Mouse (Mus musculus) urinary bladder, adult 18-20 months (tissue): ENCODE measurements at regions not wholly inside any gene's neighbourhood (a gene's known extent, or its start where the extent isn't known, plus 50 kb on each side); places are given as distances from the start of the nearest gene placed in this dataset.

Source experiments
- DNase-seq, 2 experiments: peaks; one replicate each; pipeline ENCODE4 v3.0.0; 2022; ENCODE audit warnings: low spot score in 2 of 2, mixed read lengths in 2 of 2

- no peak for DNase-seq
These were observed 426.9 kb downstream of the Sorl1 start for GRCm38 (mm10) chr9:41697160-41697559.

GRCm38 (mm10) chr9:41682911-41683310 is 441.2 kb downstream of the Sorl1 start:
- no peak for DNase-seq

GRCm38 (mm10) chr9:41675656-41676055 is 448.4 kb downstream of the Sorl1 start:
- DNase-seq = no peak

GRCm38 (mm10) chr9:41672958-41673357 is 451.1 kb downstream of the Sorl1 start:
- no peak for DNase-seq

GRCm38 (mm10) chr9:41668741-41669140 is 455.4 kb downstream of the Sorl1 start:
- DNase-seq = no peak

GRCm38 (mm10) chr9:41665000-41665685 is 459.0 kb downstream of the Sorl1 start:
- no peak for DNase-seq

GRCm38 (mm10) chr9:41660576-41660975 is 463.5 kb downstream of the Sorl1 start:
- DNase-seq = no peak

GRCm38 (mm10) chr9:41660011-41660410 is 464.1 kb downstream of the Sorl1 start:
- no peak for DNase-seq

GRCm38 (mm10) chr9:41631564-41632205 is 470.2 kb upstream of the Ubash3b start:
- DNase-seq = no peak

GRCm38 (mm10) chr9:41621341-41621740 is 459.8 kb upstream of the Ubash3b start:
- DNase-seq = no peak

GRCm38 (mm10) chr9:41614002-41614401 is 452.5 kb upstream of the Ubash3b start:
- no peak for DNase-seq

GRCm38 (mm10) chr9:41612802-41613550 is 451.5 kb upstream of the Ubash3b start:
- no peak for DNase-seq

GRCm38 (mm10) chr9:41612452-41612795 is 450.9 kb upstream of the Ubash3b start:
- no peak for DNase-seq

GRCm38 (mm10) chr9:41611534-41612451 is 450.3 kb upstream of the Ubash3b start:
- DNase-seq = no peak

GRCm38 (mm10) chr9:41610347-41610746 is 448.9 kb upstream of the Ubash3b start:
- no peak for DNase-seq

GRCm38 (mm10) chr9:41606136-41606535 is 444.6 kb upstream of the Ubash3b start:
- DNase-seq = no peak

GRCm38 (mm10) chr9:41604916-41605315 is 443.4 kb upstream of the Ubash3b start:
- DNase-seq = no peak

- no peak for DNase-seq
These were observed 439.3 kb upstream of the Ubash3b start for GRCm38 (mm10) chr9:41600778-41601177.

GRCm38 (mm10) chr9:41599874-41600273 is 438.4 kb upstream of the Ubash3b start:
- no peak for DNase-seq

GRCm38 (mm10) chr9:41595749-41596148 is 434.3 kb upstream of the Ubash3b start:
- DNase-seq = no peak

GRCm38 (mm10) chr9:41593998-41594397 is 432.5 kb upstream of the Ubash3b start:
- DNase-seq = no peak
